Mouse (Mus musculus) intestine, embryonic 16.5 days (tissue): ENCODE results near the gene Polr2b. TPM values are rescaled to one million over a fixed set of nuclear protein-coding genes. Genes with fewer than 3 reads are reported as not detected.

ENCODE experiments used
- ATAC-seq: fragments of 200-750 bp; cut with Nextera tagmentation; 2 replicates; pipeline ENCODE4 v1.8.0; 2017; ENCODE audit warnings: moderate TSS enrichment, moderate library complexity
- H3K27ac ChIP-seq: fragments of 300-500 bp; sonication (generic); 2 replicates; pipeline ENCODE4 v1.5.1; 2014; ENCODE audit warnings: mild to moderate bottlenecking, low read length
- H3K27me3 ChIP-seq: fragments of 300-500 bp; sonication (generic); replicated peaks from 2 replicates; pipeline ENCODE4 v1.6.1; 2014; ENCODE audit warnings: low read length, control low read depth, mixed read lengths; ENCODE audit not compliant: control insufficient read depth, insufficient read depth
- H3K36me3 ChIP-seq: fragments of 300-500 bp; sonication (generic); 2 replicates; pipeline ENCODE4 v1.6.1; 2014; ENCODE audit warnings: low read length, control low read depth; ENCODE audit not compliant: control insufficient read depth, insufficient read depth
- H3K4me1 ChIP-seq: fragments of 300-500 bp; sonication (generic); 2 replicates; pipeline ENCODE4 v1.6.1; 2014; ENCODE audit warnings: low read length, control low read depth, mixed read lengths; ENCODE audit not compliant: control insufficient read depth, insufficient read depth
- H3K4me2 ChIP-seq: fragments of 300-500 bp; sonication (generic); 2 replicates; pipeline ENCODE4 v1.6.1; 2014; ENCODE audit warnings: low read depth, low read length, control low read depth
- H3K4me3 ChIP-seq: fragments of 300-500 bp; sonication (generic); 2 replicates; pipeline ENCODE4 v1.5.1; 2014; ENCODE audit warnings: mild to moderate bottlenecking, low read length
- H3K9ac ChIP-seq: fragments of 300-500 bp; sonication (generic); 2 replicates; pipeline ENCODE4 v1.6.1; 2014; ENCODE audit warnings: low read depth, low read length
- H3K9me3 ChIP-seq: fragments of 300-500 bp; sonication (generic); 2 replicates; pipeline ENCODE4 v1.6.1; 2016; ENCODE audit warnings: low read length, control low read depth; ENCODE audit not compliant: control insufficient read depth
- whole genome bisulfite sequencing: fragments of 180-500 bp; shearing (Covaris S2); extraction: QIAGEN DNeasy Blood & Tissue Kit; methylation state at CpG from one replicate; pipeline ENCODE4 v1.1.7; 2014; 5-methylcytosine and 5-hydroxymethylcytosine counted together
- polyA plus RNA-seq: library from polyadenylated mRNA; unstranded; fragments of >200 nt; fragmentation: Nextera tagmentation; extraction: Ambion mirVana; gene quantifications from 2 replicates; pipeline ENCODE4 v1.2.1, GENCODE M21; 2015

Polr2b gene
- 43.4 and 44.0 TPM in 2 replicates for polyA plus RNA-seq

DNA sequence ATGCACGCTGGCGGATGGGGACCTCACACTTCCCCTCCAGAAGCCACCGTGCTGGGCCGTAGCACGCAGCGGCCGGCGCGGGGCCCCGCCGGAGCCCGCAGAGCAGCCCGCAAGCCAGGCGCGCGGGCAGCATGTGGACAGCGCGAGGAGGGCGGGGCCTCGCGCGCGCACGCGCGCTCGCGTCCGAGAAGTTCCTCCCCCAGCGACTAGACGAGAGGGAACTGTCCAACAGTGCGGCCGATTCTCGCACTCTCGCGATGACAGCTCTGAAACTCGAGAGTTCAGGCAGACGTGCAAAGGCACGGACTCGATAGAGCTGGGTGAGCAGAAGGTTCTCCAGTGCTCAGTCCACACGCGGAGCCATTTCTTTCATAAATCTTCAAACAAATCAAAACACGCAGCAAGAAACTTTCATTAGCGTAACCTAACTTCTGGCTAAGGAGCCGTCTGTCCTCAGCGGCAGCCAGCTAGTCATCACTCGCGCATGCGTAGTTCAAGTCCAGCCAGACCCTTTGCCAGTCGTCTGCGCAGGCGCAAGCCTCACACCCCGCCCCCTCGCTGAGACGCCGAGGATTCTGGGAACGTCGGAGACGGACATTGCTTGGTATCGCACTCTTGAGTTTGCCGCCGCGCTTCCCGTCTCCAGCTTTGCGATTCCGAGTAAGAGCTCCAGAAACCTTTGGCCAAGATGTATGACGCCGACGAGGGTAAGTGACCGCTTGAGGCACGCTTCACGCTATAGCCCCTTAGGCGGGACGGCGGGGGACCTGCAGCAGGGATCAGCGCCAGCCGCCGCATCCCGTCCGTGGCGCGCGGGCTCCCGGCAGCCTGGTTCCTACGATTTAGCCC, at the start of gene Polr2b, which contains the start of gene Noa1:
Gene Polr2b, plus strand, starts transcription at position 224 of the 849 bp plus-strand sequence.
Gene Noa1, minus strand, starts transcription at position 161 of the 849 bp plus-strand sequence.
- H3K4me1 ChIP-seq = peaks cover 13% of the 10 kb centered on the region
- ATAC-seq = peak; percentile 95
- no peaks in the 10 kb centered on the region for H3K27me3 ChIP-seq
- peak within 1 kb of the TSS; percentile 92 for H3K27ac ChIP-seq
- peak within 1 kb of the TSS; percentile 84 for H3K9ac ChIP-seq
- peaks cover 6% of the 10 kb centered on the region; the same call in 1 of the 2 replicates for H3K36me3 ChIP-seq
- H3K4me2 ChIP-seq = peak within 1 kb of the TSS; percentile 92
- H3K9me3 ChIP-seq = no peaks in the 10 kb centered on the region
- peak within 1 kb of the TSS; percentile 94 for H3K4me3 ChIP-seq
- WGBS = under 1% methylated on average over 85 of the region's 85 CpGs

- 93% methylated on average over 4 of the region's 4 CpGs for WGBS
- no peak overlapping the region for H3K9ac ChIP-seq
- no peaks in the 10 kb centered on the region for H3K27me3 ChIP-seq
- no peaks in the 10 kb centered on the region for H3K9me3 ChIP-seq
- H3K27ac ChIP-seq = no peak overlapping the region
- ATAC-seq = no peak
- no peak overlapping the region for H3K4me3 ChIP-seq
- H3K4me1 ChIP-seq = no peaks in the 10 kb centered on the region
- no peaks in the 10 kb centered on the region for H3K36me3 ChIP-seq
- H3K4me2 ChIP-seq = no peak overlapping the region
These were observed 48.8 kb upstream of the Polr2b start for GRCm38 (mm10) chr5:77261137-77261536.

DNA sequence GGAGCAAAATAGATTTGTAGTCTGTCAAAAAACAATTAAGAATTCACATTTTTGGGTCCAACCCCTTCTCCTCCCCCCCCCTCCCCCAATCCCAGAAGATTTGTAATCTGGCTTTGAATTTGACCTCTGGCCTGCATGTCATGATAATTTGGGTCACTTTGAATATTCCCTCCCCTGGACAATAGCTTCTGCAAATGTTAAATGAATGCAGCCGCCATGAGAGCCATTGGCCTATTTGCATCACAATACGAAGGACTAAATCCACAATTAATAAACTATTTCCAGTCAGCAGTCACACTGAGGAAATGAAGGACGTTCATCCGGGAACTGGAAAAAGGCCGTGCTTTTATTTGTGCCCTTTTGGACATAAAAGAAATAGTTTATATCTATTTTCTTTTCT, 47.8 kb upstream of the Polr2b start:
- no peaks in the 10 kb centered on the region for H3K27me3 ChIP-seq
- no peaks in the 10 kb centered on the region for H3K4me1 ChIP-seq
- no peak overlapping the region for H3K27ac ChIP-seq
- WGBS = 81% methylated on average over 5 of the region's 5 CpGs
- ATAC-seq = no peak
- H3K4me3 ChIP-seq = no peak overlapping the region
- H3K36me3 ChIP-seq = no peaks in the 10 kb centered on the region
- no peaks in the 10 kb centered on the region for H3K9me3 ChIP-seq
- H3K9ac ChIP-seq = no peak overlapping the region
- no peak overlapping the region for H3K4me2 ChIP-seq

- Histone ChIP-seq H3K4me3 (peak within 1 kb of the TSS; percentile 91), H3K4me1 (0 out of 2 replicates have a peak, but pooled peaks cover 6% of the 10 kb centered on the region), H3K9me3 (no peaks in the 10 kb centered on the region), H3K9ac (peak within 1 kb of the TSS; percentile 93), H3K36me3 (peaks cover 9% of the 10 kb centered on the region), H3K27me3 (no peaks in the 10 kb centered on the region), H3K27ac (peak within 1 kb of the TSS; percentile 97), H3K4me2 (peak within 1 kb of the TSS; percentile 66)
- peak; percentile 90 for ATAC-seq
- WGBS = under 1% methylated on average over 46 of the region's 78 CpGs
These were observed 44.8 kb upstream of the Polr2b start, which contains the start of gene Rest for GRCm38 (mm10) chr5:77265081-77265670. Gene Rest (plus strand): TSS chr5:77265491.

DNA sequence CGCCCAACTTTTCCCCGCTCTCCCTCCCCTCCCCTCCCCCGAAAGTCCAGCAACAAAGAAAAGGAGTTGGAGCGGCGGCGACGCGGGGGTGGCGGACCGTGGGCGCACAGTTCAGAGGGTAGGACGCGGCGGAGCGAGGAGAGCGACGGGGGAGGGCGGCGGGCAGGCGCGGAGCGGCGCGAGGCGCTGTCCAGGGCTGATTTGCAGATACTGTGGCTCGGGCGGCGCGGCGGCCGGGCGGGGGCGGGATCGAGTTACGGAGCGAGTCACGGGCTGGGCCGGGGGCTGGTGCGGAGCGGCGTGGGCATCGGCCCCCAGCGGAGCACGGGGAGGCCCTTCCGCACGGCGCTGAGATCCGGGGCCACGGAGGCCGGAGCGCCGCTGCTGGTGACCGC, 44.3 kb upstream of the Polr2b start:
- peak overlapping the region; percentile 66 for H3K4me2 ChIP-seq
- peak overlapping the region; percentile 91 for H3K4me3 ChIP-seq
- H3K36me3 ChIP-seq = peaks cover 9% of the 10 kb centered on the region
- H3K4me1 ChIP-seq = 0 out of 2 replicates have a peak, but pooled peaks cover 9% of the 10 kb centered on the region
- H3K27ac ChIP-seq = peak overlapping the region; percentile 97
- peak; percentile 88 for ATAC-seq
- peak overlapping the region; percentile 93 for H3K9ac ChIP-seq
- no peaks in the 10 kb centered on the region for H3K9me3 ChIP-seq
- H3K27me3 ChIP-seq = no peaks in the 10 kb centered on the region
- under 1% methylated on average over 50 of the region's 53 CpGs for WGBS

DNA sequence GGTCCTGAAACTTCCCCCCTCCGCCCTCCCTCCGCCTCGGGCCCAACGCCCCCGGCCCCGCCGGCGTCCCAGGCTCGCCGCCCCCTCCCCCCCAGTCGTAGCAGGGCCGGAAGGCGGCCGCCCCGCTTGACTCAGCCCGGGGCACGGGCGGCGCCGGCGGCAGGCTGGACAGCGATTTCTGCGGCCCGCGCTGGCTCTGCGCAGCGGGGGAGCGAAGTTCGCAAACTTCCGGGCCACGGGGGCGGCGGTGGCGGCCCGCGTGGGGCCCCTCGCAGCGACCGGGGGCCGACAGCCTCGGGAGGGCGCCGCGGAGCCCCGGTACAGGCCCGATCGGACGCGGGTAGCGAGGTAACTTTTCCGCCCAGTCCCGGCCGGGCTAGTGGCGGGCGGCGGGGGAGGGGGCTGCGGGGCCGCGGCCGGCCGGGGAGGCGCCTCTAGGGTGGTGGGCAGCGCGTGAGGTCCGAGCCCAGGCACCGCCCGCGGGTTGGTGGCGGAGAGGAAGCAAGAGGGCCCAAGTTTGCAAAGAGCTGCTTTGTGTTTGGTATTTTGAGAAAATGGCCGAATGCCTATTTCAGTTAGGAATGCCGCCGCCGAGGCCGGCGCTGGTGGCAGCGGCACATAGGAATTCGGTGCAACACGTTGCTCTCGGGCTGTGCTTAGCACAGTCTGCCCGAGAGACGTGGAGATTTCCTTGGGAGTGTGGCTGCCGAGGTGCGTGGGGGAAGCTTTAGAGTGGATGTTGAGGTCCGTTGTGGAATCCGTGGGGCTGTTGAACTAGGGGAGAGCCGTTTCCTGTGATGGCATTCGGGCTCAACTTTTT, 43.7 kb upstream of the Polr2b start:
- peaks cover 9% of the 10 kb centered on the region for H3K36me3 ChIP-seq
- H3K4me3 ChIP-seq = peak overlapping the region; percentile 91
- peak overlapping the region; percentile 93 for H3K9ac ChIP-seq
- 1% methylated on average over 76 of the region's 87 CpGs for WGBS
- ATAC-seq = peak; percentile 73
- H3K27ac ChIP-seq = peak overlapping the region; percentile 97
- 0 out of 2 replicates have a peak, but pooled peaks cover 9% of the 10 kb centered on the region for H3K4me1 ChIP-seq
- H3K4me2 ChIP-seq = peak overlapping the region; percentile 66
- H3K9me3 ChIP-seq = no peaks in the 10 kb centered on the region
- no peaks in the 10 kb centered on the region for H3K27me3 ChIP-seq

GRCm38 (mm10) chr5:77266886-77267401, 43.0 kb upstream of the Polr2b start:
- no peak for ATAC-seq
- Histone ChIP-seq H3K36me3 (peaks cover 9% of the 10 kb centered on the region), H3K4me2 (peak overlapping the region; percentile 66), H3K9ac (peak overlapping the region; percentile 93), H3K4me3 (peak overlapping the region; percentile 91), H3K27ac (peak overlapping the region; percentile 97), H3K9me3 (no peaks in the 10 kb centered on the region), H3K4me1 (0 out of 2 replicates have a peak, but pooled peaks cover 9% of the 10 kb centered on the region), H3K27me3 (no peaks in the 10 kb centered on the region)
- 2% methylated on average over 11 of the region's 11 CpGs for WGBS

GRCm38 (mm10) chr5:77267441-77267840, 42.5 kb upstream of the Polr2b start:
- H3K36me3 ChIP-seq = peaks cover 9% of the 10 kb centered on the region
- 0 out of 2 replicates have a peak, but pooled peaks cover 9% of the 10 kb centered on the region for H3K4me1 ChIP-seq
- ATAC-seq = no peak
- 70% methylated on average over 4 of the region's 4 CpGs for WGBS
- no peak overlapping the region for H3K27ac ChIP-seq
- no peak overlapping the region for H3K9ac ChIP-seq
- H3K4me2 ChIP-seq = peak overlapping the region; percentile 66
- no peaks in the 10 kb centered on the region for H3K27me3 ChIP-seq
- peak overlapping the region; percentile 91 for H3K4me3 ChIP-seq
- no peaks in the 10 kb centered on the region for H3K9me3 ChIP-seq
